ENCODE assay signal across 19 mouse cellular contexts in genomic region chr1:51117830-51118229, GRCm38 (mm10).
"Had no signal": no experiment of that assay in that cellular context is flagged by ENCODE, and none has a peak within 500 bp of the region (broad histone marks: within the 10 kb centered on the region; RNA-seq: fewer than 3 reads in every experiment).

No protein-coding gene starts in this region.

- H3K27ac ChIP-seq: midbrain, embryonic 10.5 days; midbrain, embryonic 12.5 days; neural tube, embryonic 13.5 days; neural tube, embryonic 15.5 days; stomach, embryonic 15.5 days; stomach, postnatal 0 days had no signal

- H3K4me3 ChIP-seq: midbrain, embryonic 10.5 days; midbrain, embryonic 12.5 days; myocyte; neural tube, embryonic 13.5 days; neural tube, embryonic 15.5 days; stomach, embryonic 15.5 days had no signal

- DNase-seq: lung, adult 18-20 months; lung, embryonic 14.5 days; lung, postnatal 10 days; lung, postnatal 4 days; midbrain, embryonic 14.5 days; retina, postnatal 1 day; right cerebral cortex, adult 18-20 months; right cerebral cortex, postnatal 14 days; thymus, adult 18-20 months; thymus, postnatal 14 days; thymus, postnatal 36 days had no signal

- ATAC-seq: midbrain, embryonic 16.5 days had no signal
